Mouse (Mus musculus): ENCODE measurements around the gene Ltf. TPM values are rescaled to one million over a fixed set of nuclear protein-coding genes. Genes with fewer than 3 reads are reported as not detected.

Gene Ltf
- polyA plus RNA-seq, 1 experiment from 2014 or later, result not detected

- Histone ChIP-seq H3K27me3 (ENCODE audit: control insufficient read depth, insufficient read depth, low read length) (no peaks in the 10 kb centered on the region), H3K9ac (ENCODE audit: low read depth, low read length) (no peak overlapping the region), H3K4me3 (ENCODE audit: low read depth, low read length) (no peak overlapping the region), H3K4me2 (replicated peaks; ENCODE audit: low read depth, low read length) (no peak overlapping the region), H3K27ac (ENCODE audit: low read depth, low read length) (no peak overlapping the region), H3K4me1 (replicated peaks; ENCODE audit: control insufficient read depth, insufficient read depth, low read length) (no peaks in the 10 kb centered on the region), H3K36me3 (ENCODE audit: control insufficient read depth, insufficient read depth, low read length) (no peaks in the 10 kb centered on the region), H3K9me3 (ENCODE audit: control insufficient read depth, low read length) (no peaks in the 10 kb centered on the region)
- WGBS, result 81% methylated on average over 10 of the region's 10 CpGs
- ATAC-seq (ENCODE audit: low FRiP score) (no peak), DNase-seq (ENCODE audit: low spot score) (no peak)
Observed at GRCm38 (mm10) chr9:111058943-111059556, 40.0 kb downstream of the Ltf start.

- Histone ChIP-seq H3K27me3 (ENCODE audit: control insufficient read depth, insufficient read depth, low read length) (no peaks in the 10 kb centered on the region), H3K27ac (ENCODE audit: low read depth, low read length) (no peak overlapping the region), H3K36me3 (ENCODE audit: control insufficient read depth, insufficient read depth, low read length) (no peaks in the 10 kb centered on the region), H3K4me1 (replicated peaks; ENCODE audit: control insufficient read depth, insufficient read depth, low read length) (no peaks in the 10 kb centered on the region), H3K9me3 (ENCODE audit: control insufficient read depth, low read length) (no peaks in the 10 kb centered on the region), H3K9ac (ENCODE audit: low read depth, low read length) (no peak overlapping the region), H3K4me3 (ENCODE audit: low read depth, low read length) (no peak overlapping the region), H3K4me2 (replicated peaks; ENCODE audit: low read depth, low read length) (no peak overlapping the region)
- DNase-seq (ENCODE audit: low spot score) (no peak), ATAC-seq (ENCODE audit: low FRiP score) (no peak)
- 81% methylated on average over 5 of the region's 5 CpGs for WGBS
Observed at GRCm38 (mm10) chr9:111062840-111063239, 43.8 kb downstream of the Ltf start.

- WGBS, result 86% methylated on average over 4 of the region's 4 CpGs
Observed at GRCm38 (mm10) chr9:111067052-111067451, 48.0 kb downstream of the Ltf start.

GRCm38 (mm10) chr9:111070546-111070961 lies 51.5 kb downstream of the Ltf start:
- H3K4me2 ChIP-seq (replicated peaks; ENCODE audit: low read depth, low read length), result no peak overlapping the region
- no peak overlapping the region for H3K27ac ChIP-seq (ENCODE audit: low read depth, low read length)
- no peaks in the 10 kb centered on the region for H3K9me3 ChIP-seq (ENCODE audit: control insufficient read depth, low read length)
- H3K36me3 ChIP-seq (ENCODE audit: control insufficient read depth, insufficient read depth, low read length), result no peaks in the 10 kb centered on the region
- H3K27me3 ChIP-seq (ENCODE audit: control insufficient read depth, insufficient read depth, low read length), result no peaks in the 10 kb centered on the region
- WGBS, result 46% methylated on average over 4 of the region's 4 CpGs
- DNase-seq (ENCODE audit: low spot score) (peak; percentile 76), ATAC-seq (ENCODE audit: low FRiP score) (no peak)
- H3K4me3 ChIP-seq (ENCODE audit: low read depth, low read length), result no peak overlapping the region
- no peaks in the 10 kb centered on the region for H3K4me1 ChIP-seq (replicated peaks; ENCODE audit: control insufficient read depth, insufficient read depth, low read length)
- H3K9ac ChIP-seq (ENCODE audit: low read depth, low read length), result no peak overlapping the region

More at GRCm38 (mm10) chr9:111067052-111067451, 48.0 kb downstream of the Ltf start:
- no peak for DNase-seq (ENCODE audit: low spot score)
- H3K4me1 ChIP-seq (replicated peaks; ENCODE audit: control insufficient read depth, insufficient read depth, low read length), result no peaks in the 10 kb centered on the region
- no peaks in the 10 kb centered on the region for H3K36me3 ChIP-seq (ENCODE audit: control insufficient read depth, insufficient read depth, low read length)
- no peak for ATAC-seq (ENCODE audit: low FRiP score)
- no peak overlapping the region for H3K4me3 ChIP-seq (ENCODE audit: low read depth, low read length)
- H3K27ac ChIP-seq (ENCODE audit: low read depth, low read length), result no peak overlapping the region
- H3K4me2 ChIP-seq (replicated peaks; ENCODE audit: low read depth, low read length), result no peak overlapping the region
- no peaks in the 10 kb centered on the region for H3K9me3 ChIP-seq (ENCODE audit: control insufficient read depth, low read length)
- no peaks in the 10 kb centered on the region for H3K27me3 ChIP-seq (ENCODE audit: control insufficient read depth, insufficient read depth, low read length)
- H3K9ac ChIP-seq (ENCODE audit: low read depth, low read length), result no peak overlapping the region

- Histone ChIP-seq H3K9me3 (ENCODE audit: control insufficient read depth, low read length) (no peaks in the 10 kb centered on the region), H3K4me1 (replicated peaks; ENCODE audit: control insufficient read depth, insufficient read depth, low read length) (no peaks in the 10 kb centered on the region), H3K27ac (ENCODE audit: low read depth, low read length) (no peak overlapping the region), H3K4me3 (ENCODE audit: low read depth, low read length) (no peak overlapping the region), H3K9ac (ENCODE audit: low read depth, low read length) (no peak overlapping the region), H3K36me3 (ENCODE audit: control insufficient read depth, insufficient read depth, low read length) (no peaks in the 10 kb centered on the region), H3K27me3 (ENCODE audit: control insufficient read depth, insufficient read depth, low read length) (no peaks in the 10 kb centered on the region), H3K4me2 (replicated peaks; ENCODE audit: low read depth, low read length) (no peak overlapping the region)
- 61% methylated on average over 7 of the region's 7 CpGs for WGBS
- ATAC-seq (ENCODE audit: low FRiP score), result no peak
- no peak for DNase-seq (ENCODE audit: low spot score)
Observed at GRCm38 (mm10) chr9:111072175-111072574, 53.1 kb downstream of the Ltf start.

GRCm38 (mm10) chr9:111072971-111073370 lies 53.9 kb downstream of the Ltf start:
- Histone ChIP-seq H3K27ac (ENCODE audit: low read depth, low read length) (no peak overlapping the region), H3K9ac (ENCODE audit: low read depth, low read length) (no peak overlapping the region), H3K9me3 (ENCODE audit: control insufficient read depth, low read length) (no peaks in the 10 kb centered on the region), H3K4me1 (replicated peaks; ENCODE audit: control insufficient read depth, insufficient read depth, low read length) (no peaks in the 10 kb centered on the region), H3K27me3 (ENCODE audit: control insufficient read depth, insufficient read depth, low read length) (no peaks in the 10 kb centered on the region), H3K36me3 (ENCODE audit: control insufficient read depth, insufficient read depth, low read length) (no peaks in the 10 kb centered on the region), H3K4me2 (replicated peaks; ENCODE audit: low read depth, low read length) (no peak overlapping the region), H3K4me3 (ENCODE audit: low read depth, low read length) (no peak overlapping the region)
- ATAC-seq (ENCODE audit: low FRiP score) (no peak), DNase-seq (ENCODE audit: low spot score) (no peak)
- 74% methylated on average over 4 of the region's 4 CpGs for WGBS

GRCm38 (mm10) chr9:111077745-111078144 lies 58.7 kb downstream of the Ltf start:
- ATAC-seq (ENCODE audit: low FRiP score) (no peak), DNase-seq (ENCODE audit: low spot score) (peak; percentile 41)

GRCm38 (mm10) chr9:111080801-111081200 lies 61.7 kb downstream of the Ltf start:
- no peaks in the 10 kb centered on the region for H3K27me3 ChIP-seq (ENCODE audit: control insufficient read depth, insufficient read depth, low read length)
- DNase-seq (ENCODE audit: low spot score), result no peak
- ATAC-seq (ENCODE audit: low FRiP score), result no peak
- 94% methylated on average over 8 of the region's 8 CpGs for WGBS
- H3K4me2 ChIP-seq (replicated peaks; ENCODE audit: low read depth, low read length), result no peak overlapping the region
- H3K4me3 ChIP-seq (ENCODE audit: low read depth, low read length), result no peak overlapping the region
- no peak overlapping the region for H3K27ac ChIP-seq (ENCODE audit: low read depth, low read length)
- H3K9me3 ChIP-seq (ENCODE audit: control insufficient read depth, low read length), result no peaks in the 10 kb centered on the region
- no peaks in the 10 kb centered on the region for H3K36me3 ChIP-seq (ENCODE audit: control insufficient read depth, insufficient read depth, low read length)
- H3K4me1 ChIP-seq (replicated peaks; ENCODE audit: control insufficient read depth, insufficient read depth, low read length), result no peaks in the 10 kb centered on the region
- H3K9ac ChIP-seq (ENCODE audit: low read depth, low read length), result no peak overlapping the region

More at GRCm38 (mm10) chr9:111077745-111078144, 58.7 kb downstream of the Ltf start:
- 65% methylated on average over 5 of the region's 5 CpGs for WGBS
- no peaks in the 10 kb centered on the region for H3K36me3 ChIP-seq (ENCODE audit: control insufficient read depth, insufficient read depth, low read length)
- no peak overlapping the region for H3K4me3 ChIP-seq (ENCODE audit: low read depth, low read length)
- H3K4me2 ChIP-seq (replicated peaks; ENCODE audit: low read depth, low read length), result no peak overlapping the region
- no peaks in the 10 kb centered on the region for H3K27me3 ChIP-seq (ENCODE audit: control insufficient read depth, insufficient read depth, low read length)
- H3K9me3 ChIP-seq (ENCODE audit: control insufficient read depth, low read length), result no peaks in the 10 kb centered on the region
- H3K9ac ChIP-seq (ENCODE audit: low read depth, low read length), result no peak overlapping the region
- H3K27ac ChIP-seq (ENCODE audit: low read depth, low read length), result no peak overlapping the region
- no peaks in the 10 kb centered on the region for H3K4me1 ChIP-seq (replicated peaks; ENCODE audit: control insufficient read depth, insufficient read depth, low read length)

- H3K4me1 ChIP-seq (replicated peaks; ENCODE audit: control insufficient read depth, insufficient read depth, low read length), result no peaks in the 10 kb centered on the region
- H3K4me2 ChIP-seq (replicated peaks; ENCODE audit: low read depth, low read length), result no peak overlapping the region
- no peak overlapping the region for H3K4me3 ChIP-seq (ENCODE audit: low read depth, low read length)
- WGBS, result 90% methylated on average over 5 of the region's 5 CpGs
- ATAC-seq (ENCODE audit: low FRiP score), result no peak
- H3K27me3 ChIP-seq (ENCODE audit: control insufficient read depth, insufficient read depth, low read length), result no peaks in the 10 kb centered on the region
- no peak overlapping the region for H3K27ac ChIP-seq (ENCODE audit: low read depth, low read length)
- no peak overlapping the region for H3K9ac ChIP-seq (ENCODE audit: low read depth, low read length)
- no peak for DNase-seq (ENCODE audit: low spot score)
- no peaks in the 10 kb centered on the region for H3K36me3 ChIP-seq (ENCODE audit: control insufficient read depth, insufficient read depth, low read length)
- H3K9me3 ChIP-seq (ENCODE audit: control insufficient read depth, low read length), result no peaks in the 10 kb centered on the region
Observed at GRCm38 (mm10) chr9:111081765-111082164, 62.7 kb downstream of the Ltf start.
